Mouse (Mus musculus) lung, adult 2 months (tissue): ENCODE measurements at regions not wholly inside any gene's neighbourhood (a gene's known extent, or its start where the extent isn't known, plus 50 kb on each side); places are given as distances from the start of the nearest gene placed in this dataset.

Experiments
- CTCF ChIP-seq: fragments of 200-500 bp; IDR thresholded peaks from 2 replicates; pipeline ENCODE4 v1.5.1; 2011; ENCODE audit warnings: mild to moderate bottlenecking, low read length, control low read depth; ENCODE audit not compliant: insufficient read depth
- POLR2A ChIP-seq: fragments of 200-500 bp; IDR thresholded peaks from 2 replicates; pipeline ENCODE4 v1.6.1; 2011; ENCODE audit warnings: low read depth, mild to moderate bottlenecking, control low read depth, low read length, borderline replicate concordance; ENCODE audit errors: extremely low read depth

GRCm38 (mm10) chr6:111866101-111866598, 407.4 kb upstream of the Lmcd1 start:
- TF ChIP-seq CTCF, result no peak
- no peak for TF ChIP-seq POLR2A
